Mouse (Mus musculus) myocyte (in vitro differentiated cells): ENCODE results near the gene Usp50. TPM values are rescaled to one million over a fixed set of nuclear protein-coding genes. Genes with fewer than 3 reads are reported as not detected.

Experiments
- H3K27me3 ChIP-seq: one replicate; pipeline ENCODE4 v1.6.1; 2011; ENCODE audit not compliant: control insufficient read depth, insufficient read depth, insufficient read length
- H3K36me3 ChIP-seq: one replicate; pipeline ENCODE4 v1.6.1; 2011; ENCODE audit not compliant: control insufficient read depth, insufficient read depth
- H3K4me2 ChIP-seq: one replicate; pipeline ENCODE4 v1.6.1; 2011; ENCODE audit warnings: low read depth, control low read depth
- H3K4me3 ChIP-seq: one replicate; pipeline ENCODE4 v1.5.1; 2011; ENCODE audit warnings: mild to moderate bottlenecking, control low read depth, moderate library complexity
- H3K79me2 ChIP-seq: one replicate; pipeline ENCODE4 v1.6.1; 2011; ENCODE audit not compliant: control insufficient read depth, insufficient read depth
- H3ac ChIP-seq: one replicate; pipeline ENCODE4 v1.6.1; 2011; ENCODE audit not compliant: control insufficient read depth, insufficient read length
- CEBPB ChIP-seq: IDR thresholded peaks from 2 replicates; pipeline ENCODE4 v1.6.1; 2011; ENCODE audit warnings: mild to moderate bottlenecking, moderate library complexity; ENCODE audit not compliant: poor library complexity, insufficient read depth, severe bottlenecking
- E2F4 ChIP-seq: IDR thresholded peaks from one replicate; pipeline ENCODE4 v1.6.1; 2011; ENCODE audit warnings: mild to moderate bottlenecking, control low read depth, moderate library complexity; ENCODE audit not compliant: insufficient read depth
- MAX ChIP-seq: IDR thresholded peaks from one replicate; pipeline ENCODE4 v1.6.1; 2011; ENCODE audit warnings: low read depth, mild to moderate bottlenecking, control low read depth
- MYOD1 ChIP-seq, 3 experiments: IDR thresholded peaks; one replicate each; pipeline ENCODE4 v1.6.1; 2011; ENCODE audit warnings: control low read depth in 2 of 3, low read depth in 2 of 3, mild to moderate bottlenecking in 2 of 3, moderate library complexity in 1 of 3; ENCODE audit not compliant: insufficient read length in 2 of 3, control insufficient read depth in 1 of 3
- MYOG ChIP-seq, 3 experiments: IDR thresholded peaks; one replicate each; pipeline ENCODE4 v1.6.1; 2011; ENCODE audit warnings: control low read depth in 2 of 3, low read depth in 2 of 3, mild to moderate bottlenecking in 2 of 3; ENCODE audit not compliant: insufficient read length in 2 of 3, control insufficient read depth in 1 of 3, insufficient read depth in 1 of 3
- POLR2A ChIP-seq: IDR thresholded peaks from one replicate; pipeline ENCODE4 v1.6.1; 2011; ENCODE audit warnings: low read depth, mild to moderate bottlenecking, control low read depth, moderate library complexity; ENCODE audit not compliant: insufficient read length
- POLR2AphosphoS2 ChIP-seq: IDR thresholded peaks from one replicate; pipeline ENCODE4 v1.6.1; 2011; ENCODE audit warnings: low read depth, control low read depth; ENCODE audit not compliant: insufficient read length
- REST ChIP-seq: IDR thresholded peaks from one replicate; pipeline ENCODE4 v1.6.1; 2011; ENCODE audit warnings: mild to moderate bottlenecking, control low read depth, moderate library complexity; ENCODE audit not compliant: insufficient read depth, insufficient read length
- SRF ChIP-seq: IDR thresholded peaks from one replicate; pipeline ENCODE4 v1.6.1; 2011; ENCODE audit warnings: low read depth; ENCODE audit not compliant: control insufficient read depth, insufficient read length
- TCF12 ChIP-seq: IDR thresholded peaks from one replicate; pipeline ENCODE4 v1.6.1; 2011; ENCODE audit warnings: mild to moderate bottlenecking, control low read depth; ENCODE audit not compliant: poor library complexity, insufficient read depth, severe bottlenecking
- TCF3 ChIP-seq: IDR thresholded peaks from one replicate; pipeline ENCODE4 v1.6.1; 2011; ENCODE audit warnings: low read depth, control low read depth; ENCODE audit not compliant: insufficient read length
- USF1 ChIP-seq: IDR thresholded peaks from one replicate; pipeline ENCODE4 v1.6.1; 2011; ENCODE audit warnings: low read depth, mild to moderate bottlenecking, control low read depth, moderate library complexity
- polyA plus RNA-seq: library from polyadenylated mRNA; unstranded; fragments of >200 nt; fragmentation: generic; extraction: Trizol; gene quantifications from one replicate; pipeline ENCODE4 v1.2.1, GENCODE M21; 2012; ENCODE audit warnings: missing spikeins

The Usp50 gene
- 0.90 TPM for polyA plus RNA-seq

- no peaks in the 10 kb centered on the region for H3K27me3 ChIP-seq
- no peaks in the 10 kb centered on the region for H3K36me3 ChIP-seq
- no peak within 1 kb of the TSS for H3ac ChIP-seq
- no peaks in the 10 kb centered on the region for H3K79me2 ChIP-seq
- TF ChIP-seq POLR2AphosphoS2 (no peak), USF1 (no peak), MAX (no peak), E2F4 (no peak), POLR2A (no peak)
- no peak within 1 kb of the TSS for H3K4me3 ChIP-seq
- H3K4me2 ChIP-seq, result no peak within 1 kb of the TSS
Observed at GRCm38 (mm10) chr2:126783370-126783769, at the start of gene Usp50. Gene Usp50 (minus strand): TSS chr2:126783470.

GRCm38 (mm10) chr2:126817414-126817813 lies 34.1 kb upstream of the Usp50 start:
- no peak for TF ChIP-seq MYOD1 (IDR thresholded peaks at IDR 0.05; ENCODE audit: control insufficient read depth in 1 of 3, insufficient read length in 2 of 3, low read depth in 2 of 3)
- TF ChIP-seq MYOG (IDR thresholded peaks at IDR 0.05; ENCODE audit: control insufficient read depth in 1 of 3, insufficient read depth in 1 of 3, insufficient read length in 2 of 3, low read depth in 2 of 3), result no peak
- no peak for TF ChIP-seq REST
- Histone ChIP-seq H3K36me3 (peaks cover 37% of the 10 kb centered on the region), H3K4me3 (no peak overlapping the region), H3K79me2 (no peaks in the 10 kb centered on the region), H3K27me3 (no peaks in the 10 kb centered on the region), H3K4me2 (no peak overlapping the region), H3ac (no peak overlapping the region)

- no peaks in the 10 kb centered on the region for H3K79me2 ChIP-seq
- H3K36me3 ChIP-seq, result peaks cover 41% of the 10 kb centered on the region
- no peak overlapping the region for H3K4me3 ChIP-seq
- no peaks in the 10 kb centered on the region for H3K27me3 ChIP-seq
- TF ChIP-seq SRF, result no peak
- TF ChIP-seq REST, result no peak
- TF ChIP-seq CEBPB, result no peak
- no peak for TF ChIP-seq MAX
- no peak for TF ChIP-seq USF1
- no peak for TF ChIP-seq POLR2A
- TF ChIP-seq POLR2AphosphoS2, result no peak
- no peak for TF ChIP-seq TCF12
- TF ChIP-seq MYOG (IDR thresholded peaks at IDR 0.05; ENCODE audit: control insufficient read depth in 1 of 3, insufficient read depth in 1 of 3, insufficient read length in 2 of 3, low read depth in 2 of 3), result no peak
- no peak for TF ChIP-seq E2F4
- no peak for TF ChIP-seq MYOD1 (IDR thresholded peaks at IDR 0.05; ENCODE audit: control insufficient read depth in 1 of 3, insufficient read length in 2 of 3, low read depth in 2 of 3)
- TF ChIP-seq TCF3, result no peak
- no peak overlapping the region for H3K4me2 ChIP-seq
- H3ac ChIP-seq, result no peak overlapping the region
Observed at GRCm38 (mm10) chr2:126816644-126817347, 33.5 kb upstream of the Usp50 start.

- no peak overlapping the region for H3K4me3 ChIP-seq
- no peaks in the 10 kb centered on the region for H3K27me3 ChIP-seq
- no peak overlapping the region for H3ac ChIP-seq
- H3K4me2 ChIP-seq, result no peak overlapping the region
- TF ChIP-seq TCF3, result no peak
- H3K79me2 ChIP-seq, result no peaks in the 10 kb centered on the region
- H3K36me3 ChIP-seq, result peaks cover 43% of the 10 kb centered on the region
Observed at GRCm38 (mm10) chr2:126815822-126816221, 32.6 kb upstream of the Usp50 start.

GRCm38 (mm10) chr2:126801980-126802379 lies 18.7 kb upstream of the Usp50 start:
- no peak for TF ChIP-seq REST
- no peak for TF ChIP-seq POLR2AphosphoS2
- TF ChIP-seq MYOG (IDR thresholded peaks at IDR 0.05; ENCODE audit: control insufficient read depth in 1 of 3, insufficient read depth in 1 of 3, insufficient read length in 2 of 3, low read depth in 2 of 3), result no peak
- no peak for TF ChIP-seq USF1
- no peak for TF ChIP-seq POLR2A
- TF ChIP-seq TCF3, result no peak
- TF ChIP-seq SRF, result no peak
- no peak for TF ChIP-seq MAX
- TF ChIP-seq MYOD1 (IDR thresholded peaks at IDR 0.05; ENCODE audit: control insufficient read depth in 1 of 3, insufficient read length in 2 of 3, low read depth in 2 of 3), result no peak
- TF ChIP-seq E2F4, result no peak
- no peak for TF ChIP-seq TCF12
- H3ac ChIP-seq, result no peak overlapping the region
- H3K4me3 ChIP-seq, result no peak overlapping the region
- H3K79me2 ChIP-seq, result no peaks in the 10 kb centered on the region
- H3K27me3 ChIP-seq, result no peaks in the 10 kb centered on the region
- no peak overlapping the region for H3K4me2 ChIP-seq
- peaks cover 55% of the 10 kb centered on the region for H3K36me3 ChIP-seq
